Mouse (Mus musculus) frontal cortex, postnatal 14 days (tissue): ENCODE data around the gene Arhgap35.
"Not testable (repeated sequence)": the region's sequence is repeated elsewhere in the genome, so short reads cannot be mapped to it uniquely, and the experiment has no call there.

ENCODE experiments used
- DNase-seq, 2 experiments: peaks; one replicate each; pipeline ENCODE4 v3.0.0; 2022; ENCODE audit warnings: low spot score in 2 of 2

The Arhgap35 gene

GRCm38 (mm10) chr7:16614888-16615715 lies at the start of gene Arhgap35:
Gene Arhgap35, minus strand, starts transcription at chr7:16614993.
- peak; percentile 98 to 99 for DNase-seq

- no peak for DNase-seq
These were observed 29.5 kb upstream of the Arhgap35 start for GRCm38 (mm10) chr7:16644260-16644659.

GRCm38 (mm10) chr7:16643106-16643505 lies 28.3 kb upstream of the Arhgap35 start:
- DNase-seq = not testable (repeated sequence)

GRCm38 (mm10) chr7:16639028-16639427 lies 24.2 kb upstream of the Arhgap35 start:
- DNase-seq = no peak

GRCm38 (mm10) chr7:16635116-16635515 lies 20.3 kb upstream of the Arhgap35 start:
- no peak for DNase-seq

GRCm38 (mm10) chr7:16633913-16634312 lies 19.1 kb upstream of the Arhgap35 start:
- DNase-seq = not testable (repeated sequence)

GRCm38 (mm10) chr7:16631932-16632331 lies 17.1 kb upstream of the Arhgap35 start:
- no peak for DNase-seq

- no peak for DNase-seq
These were observed 16.2 kb upstream of the Arhgap35 start for GRCm38 (mm10) chr7:16631025-16631424.

- peak in 1 of 2 experiments; percentile 50 for DNase-seq
These were observed 15.0 kb upstream of the Arhgap35 start for GRCm38 (mm10) chr7:16629598-16630296.

- DNase-seq = peak; percentile 32 to 67
These were observed 13.4 kb upstream of the Arhgap35 start for GRCm38 (mm10) chr7:16628096-16628771.

GRCm38 (mm10) chr7:16623687-16624086 lies 8.9 kb upstream of the Arhgap35 start:
- no peak for DNase-seq

- no peak for DNase-seq
These were observed 8.3 kb upstream of the Arhgap35 start for GRCm38 (mm10) chr7:16623131-16623530.

- no peak for DNase-seq
These were observed 6.4 kb upstream of the Arhgap35 start for GRCm38 (mm10) chr7:16621066-16621622.

GRCm38 (mm10) chr7:16618661-16619211 lies 3.9 kb upstream of the Arhgap35 start:
- DNase-seq = peak in 1 of 2 experiments; percentile 67

GRCm38 (mm10) chr7:16617045-16617444 lies 2.3 kb upstream of the Arhgap35 start:
- DNase-seq = peak; percentile 38 to 73

- DNase-seq = peak; percentile 49 to 59
These were observed 464 bp downstream of the Arhgap35 start for GRCm38 (mm10) chr7:16614171-16614887.

GRCm38 (mm10) chr7:16613461-16614170 lies 1.2 kb downstream of the Arhgap35 start:
- peak in 1 of 2 experiments; percentile 23 for DNase-seq

GRCm38 (mm10) chr7:16610345-16610744 lies 4.4 kb downstream of the Arhgap35 start:
- no peak for DNase-seq

GRCm38 (mm10) chr7:16608961-16609360 lies 5.8 kb downstream of the Arhgap35 start:
- no peak for DNase-seq

GRCm38 (mm10) chr7:16608046-16608445 lies 6.7 kb downstream of the Arhgap35 start:
- no peak for DNase-seq
